Mouse (Mus musculus): ENCODE results near the gene Ttc7b.

Gene Ttc7b

DNA sequence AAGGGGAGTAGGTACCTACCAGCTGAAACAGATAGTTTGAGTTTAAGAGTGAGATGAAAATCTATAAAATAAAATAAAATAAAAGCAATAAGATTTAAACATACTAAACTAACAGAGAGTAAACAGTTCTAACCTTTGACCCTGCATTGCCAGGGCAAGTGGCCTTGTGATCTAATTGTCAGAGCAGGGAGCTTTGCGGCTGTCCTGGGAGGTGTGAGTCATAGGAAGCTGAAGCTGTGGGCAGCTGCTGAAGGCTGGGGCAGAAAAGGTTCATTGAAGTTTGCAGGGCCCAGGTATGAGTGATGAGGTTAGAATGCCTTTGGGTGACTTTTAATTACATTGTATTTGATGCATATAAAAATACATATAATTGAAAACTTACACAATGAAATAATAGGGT lies 5.3 kb upstream of the Ttc7b start:
- DNase-seq (ENCODE audit: low spot score in 2 of 2) = no peak

DNA sequence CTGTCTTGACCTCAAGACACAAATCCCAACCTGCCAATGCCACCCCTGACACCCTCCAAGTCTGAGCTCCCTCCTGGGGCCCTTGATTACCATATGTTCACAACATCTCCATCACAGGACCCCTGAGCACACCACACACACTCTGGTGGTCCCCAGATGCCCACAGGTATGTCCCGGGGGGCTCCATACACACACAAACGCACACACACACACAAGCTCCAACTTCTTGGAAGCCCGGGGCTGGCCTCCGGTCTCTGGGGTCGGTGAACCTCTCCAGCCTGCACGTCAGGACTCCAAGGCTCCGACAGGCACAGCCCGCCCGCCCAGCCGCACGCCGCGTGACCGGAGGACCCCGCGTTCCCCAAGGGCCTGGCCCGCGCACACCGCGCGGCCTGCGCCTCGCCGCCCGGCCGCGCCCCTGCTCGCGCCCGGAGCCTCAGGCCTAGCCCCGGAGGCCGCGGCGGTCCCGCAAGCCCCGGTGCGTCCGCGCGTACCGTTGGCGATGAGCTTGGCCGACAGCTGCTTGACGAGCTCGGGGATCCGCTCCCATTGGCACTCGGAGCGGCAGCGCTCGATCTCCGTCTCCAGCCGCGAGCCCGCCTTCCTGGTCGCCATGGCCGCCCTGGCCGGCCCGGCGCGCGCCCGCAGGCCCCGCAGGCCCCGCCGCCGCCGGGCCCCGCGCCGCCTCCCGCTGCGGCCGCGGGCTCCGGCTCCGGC lies 391 bp downstream of the Ttc7b start:
- peak; percentile 45 to 55 for DNase-seq (ENCODE audit: low spot score in 2 of 2)

- DNase-seq (ENCODE audit: low spot score in 2 of 2) = no peak
Observed at GRCm38 (mm10) chr12:100519684-100520076, 946 bp downstream of the Ttc7b start.

DNA sequence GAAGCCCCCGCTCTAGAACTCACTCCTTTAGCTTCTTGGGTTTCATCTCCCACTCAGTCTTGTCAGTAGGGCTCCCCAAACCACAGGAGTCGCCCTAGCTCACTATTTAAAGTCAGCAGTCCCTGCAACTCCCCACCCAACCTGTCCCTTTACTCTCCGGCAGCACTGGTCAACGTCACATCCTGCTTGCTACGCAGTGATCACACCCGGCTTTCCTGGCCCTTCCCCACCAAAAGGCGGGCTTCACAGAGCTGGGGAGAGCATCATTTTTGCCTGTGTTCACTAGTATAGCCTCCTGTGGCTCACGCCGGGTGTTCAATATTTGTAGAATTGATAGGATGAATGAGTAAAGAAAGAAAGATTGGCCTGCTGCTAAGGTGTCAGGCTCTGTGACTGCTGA lies 3.3 kb downstream of the Ttc7b start:
- DNase-seq (ENCODE audit: low spot score in 2 of 2) = no peak

DNA sequence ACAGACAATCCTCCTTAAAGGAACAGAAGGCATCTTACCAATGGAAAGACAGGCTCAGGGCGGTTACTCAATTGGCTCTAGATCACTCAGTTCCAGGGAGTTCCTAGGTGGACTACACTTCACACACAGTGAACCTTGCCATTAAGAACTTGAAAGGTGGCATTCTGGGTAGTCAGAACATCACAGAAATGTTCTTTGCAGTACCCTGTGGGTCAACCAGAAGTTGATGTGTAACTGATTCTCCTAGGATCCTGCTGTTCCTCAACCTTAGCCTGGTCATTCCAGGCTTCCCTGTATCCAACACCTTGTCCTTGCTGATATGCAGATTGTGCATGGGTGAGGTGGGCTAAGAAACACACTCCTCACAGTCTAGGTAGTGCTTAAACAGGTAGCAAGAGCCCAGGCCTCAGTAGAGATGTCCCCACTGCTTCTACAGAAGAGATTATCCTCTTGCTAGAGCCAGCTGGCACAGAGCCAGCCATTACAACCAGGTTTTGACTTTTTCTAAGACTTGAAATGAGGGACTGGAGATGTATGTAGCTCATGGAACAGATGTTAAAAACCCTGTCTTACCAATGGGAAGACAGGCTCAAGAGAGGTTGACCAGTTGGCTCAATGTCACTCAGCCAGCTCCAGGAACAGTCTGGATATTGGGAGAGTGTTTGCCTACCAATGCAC lies 4.3 kb downstream of the Ttc7b start:
- no peak for DNase-seq (ENCODE audit: low spot score in 2 of 2)

DNA sequence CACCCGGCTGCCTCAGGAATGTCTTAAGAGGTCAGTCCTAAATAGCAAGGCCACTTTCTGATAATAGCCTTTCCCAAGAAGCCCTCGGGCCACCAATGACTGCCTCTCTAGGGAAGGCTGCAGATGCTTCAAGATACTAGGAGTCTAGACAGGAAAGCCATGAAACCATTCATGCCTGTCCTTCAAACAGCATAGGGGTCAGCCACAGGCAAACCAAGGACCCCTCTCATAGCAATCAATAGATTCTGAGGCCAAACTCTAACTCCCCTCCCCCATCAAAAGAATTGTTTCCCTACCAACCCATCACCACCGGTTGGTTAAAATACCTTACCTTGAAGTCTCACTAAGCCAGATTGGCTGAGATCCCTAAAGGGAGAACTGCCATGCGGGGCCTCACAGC lies 5.1 kb downstream of the Ttc7b start:
- no peak for DNase-seq (ENCODE audit: low spot score in 2 of 2)

DNA sequence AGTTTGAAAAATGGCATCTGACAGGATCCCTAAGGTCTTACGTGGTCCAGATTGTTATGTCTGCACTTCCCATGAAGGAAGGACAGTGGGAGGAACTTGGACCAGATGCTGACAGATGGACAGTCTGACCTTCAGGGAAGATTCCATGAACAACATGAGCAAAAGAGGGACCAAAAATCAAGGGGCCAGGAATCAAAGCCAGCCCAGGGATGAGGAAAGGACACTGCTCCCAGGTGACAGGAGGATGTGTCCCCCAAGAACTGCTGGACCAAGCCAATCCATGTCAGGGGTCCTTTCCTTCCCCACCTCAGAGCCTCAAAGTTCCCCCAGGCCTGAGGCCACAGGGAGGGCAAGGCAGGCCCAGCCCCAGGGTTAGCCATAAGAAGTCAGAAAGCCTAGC lies 6.0 kb downstream of the Ttc7b start:
- DNase-seq (ENCODE audit: low spot score in 2 of 2) = no peak

- DNase-seq (ENCODE audit: low spot score in 2 of 2) = no peak
Observed at GRCm38 (mm10) chr12:100513131-100513530, 7.5 kb downstream of the Ttc7b start.

- no peak for DNase-seq (ENCODE audit: low spot score in 2 of 2)
Observed at GRCm38 (mm10) chr12:100512641-100513040, 8.0 kb downstream of the Ttc7b start.

DNA sequence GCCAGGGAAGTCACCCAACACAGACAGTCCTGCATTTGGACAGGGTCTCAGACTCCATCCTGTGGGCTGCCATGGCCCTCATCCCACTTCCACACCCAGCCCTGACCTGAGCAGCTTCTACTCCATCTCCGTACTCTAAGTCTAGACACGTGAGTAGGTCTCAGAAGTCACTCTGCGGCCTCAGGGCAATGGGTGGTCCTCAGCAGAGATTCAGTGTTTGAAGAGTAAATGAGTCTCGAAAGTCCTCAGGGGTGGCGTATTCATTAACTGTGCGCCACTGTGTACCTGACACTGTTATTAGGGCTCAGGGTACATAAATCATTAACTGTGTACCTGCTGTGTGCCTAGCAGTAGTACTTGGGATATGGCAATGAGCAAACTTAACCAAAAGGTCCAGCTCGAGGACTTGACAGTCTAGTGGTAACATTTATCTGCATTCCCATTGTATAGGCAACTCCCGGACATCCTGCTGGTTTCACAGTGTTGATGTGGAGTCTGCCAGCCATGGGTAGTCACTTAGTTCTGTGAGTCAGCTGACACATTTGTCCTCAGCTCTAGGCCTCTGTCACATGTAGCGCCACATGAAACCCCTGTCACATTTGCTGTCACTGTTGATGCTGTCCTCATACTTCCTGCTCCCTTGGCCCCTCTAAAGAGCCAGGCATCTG lies 10.9 kb downstream of the Ttc7b start:
- no peak for DNase-seq (ENCODE audit: low spot score in 2 of 2)

DNA sequence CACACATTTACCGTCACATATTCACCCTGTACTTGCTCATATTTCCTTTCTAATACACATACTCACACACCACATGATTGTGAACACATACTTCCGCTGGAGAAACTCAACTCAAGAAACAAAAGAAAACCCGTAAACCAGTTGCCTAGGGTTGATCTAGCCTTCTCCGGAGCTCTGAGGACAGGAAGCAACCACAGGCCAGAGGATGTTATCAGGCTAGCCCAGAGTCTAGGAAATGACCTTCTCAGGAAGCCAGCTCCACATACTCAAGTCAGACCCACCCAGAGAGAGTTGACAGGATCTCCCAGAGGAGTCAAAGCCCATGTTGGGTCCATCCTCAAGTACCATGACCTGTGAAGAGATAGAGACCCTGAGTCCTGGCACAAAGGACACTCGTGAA lies 12.0 kb downstream of the Ttc7b start:
- DNase-seq (ENCODE audit: low spot score in 2 of 2) = no peak

GRCm38 (mm10) chr12:100505484-100505883 lies 15.1 kb downstream of the Ttc7b start:
- no peak for DNase-seq (ENCODE audit: low spot score in 2 of 2)

- DNase-seq (ENCODE audit: low spot score in 2 of 2) = no peak
Observed at GRCm38 (mm10) chr12:100504585-100504984, 16.0 kb downstream of the Ttc7b start.

GRCm38 (mm10) chr12:100503659-100504058 lies 17.0 kb downstream of the Ttc7b start:
- no peak for DNase-seq (ENCODE audit: low spot score in 2 of 2)

GRCm38 (mm10) chr12:100502544-100502943 lies 18.1 kb downstream of the Ttc7b start:
- DNase-seq (ENCODE audit: low spot score in 2 of 2) = no peak

DNA sequence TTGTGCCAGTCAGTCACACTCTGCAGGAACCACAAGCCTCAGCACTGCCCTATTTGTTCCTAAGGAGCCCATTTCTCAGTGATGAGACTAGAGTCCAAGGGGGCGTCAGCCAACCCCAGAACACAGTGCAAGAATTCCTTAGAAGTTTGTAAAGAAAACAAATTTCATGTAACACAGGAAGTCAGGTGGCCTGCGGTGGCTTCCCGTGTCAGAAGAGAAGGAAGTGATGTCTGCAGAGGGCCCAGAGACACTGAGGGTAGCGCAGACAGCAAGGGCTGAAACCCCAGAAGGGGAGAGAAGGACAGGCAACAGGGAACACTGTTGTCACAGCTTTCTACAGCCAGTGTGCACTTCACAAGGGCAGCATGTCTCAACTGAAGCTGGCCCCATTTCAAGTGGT lies 19.4 kb downstream of the Ttc7b start:
- DNase-seq (ENCODE audit: low spot score in 2 of 2) = peak in 1 of 2 experiments; percentile 44

- DNase-seq (ENCODE audit: low spot score in 2 of 2) = no peak
Observed at GRCm38 (mm10) chr12:100499469-100499868, 21.2 kb downstream of the Ttc7b start.

GRCm38 (mm10) chr12:100498006-100498405 lies 22.6 kb downstream of the Ttc7b start:
- no peak for DNase-seq (ENCODE audit: low spot score in 2 of 2)

DNA sequence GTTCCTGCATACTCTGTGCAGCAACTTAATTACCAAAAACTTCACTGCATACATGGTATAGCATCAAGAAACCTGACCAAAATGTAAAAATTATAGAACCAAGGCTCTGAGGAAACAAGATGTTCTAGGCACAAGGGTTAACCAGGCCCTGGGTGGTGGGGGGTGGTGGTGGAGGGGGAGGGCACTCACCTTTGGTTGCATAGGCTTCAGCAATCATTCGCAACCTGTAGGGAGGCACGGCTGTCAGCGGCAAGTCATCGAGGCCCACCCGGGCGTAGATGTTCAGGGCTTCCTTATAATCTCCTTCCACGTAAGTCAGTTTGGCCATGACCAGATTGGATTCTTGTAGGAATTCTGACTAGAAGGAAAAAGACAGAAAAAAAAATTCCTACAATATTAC lies 25.5 kb downstream of the Ttc7b start:
- no peak for DNase-seq (ENCODE audit: low spot score in 2 of 2)

- DNase-seq (ENCODE audit: low spot score in 2 of 2) = no peak
Observed at GRCm38 (mm10) chr12:100493211-100493610, 27.4 kb downstream of the Ttc7b start.

GRCm38 (mm10) chr12:100492676-100493075 lies 27.9 kb downstream of the Ttc7b start:
- no peak for DNase-seq (ENCODE audit: low spot score in 2 of 2)

DNA sequence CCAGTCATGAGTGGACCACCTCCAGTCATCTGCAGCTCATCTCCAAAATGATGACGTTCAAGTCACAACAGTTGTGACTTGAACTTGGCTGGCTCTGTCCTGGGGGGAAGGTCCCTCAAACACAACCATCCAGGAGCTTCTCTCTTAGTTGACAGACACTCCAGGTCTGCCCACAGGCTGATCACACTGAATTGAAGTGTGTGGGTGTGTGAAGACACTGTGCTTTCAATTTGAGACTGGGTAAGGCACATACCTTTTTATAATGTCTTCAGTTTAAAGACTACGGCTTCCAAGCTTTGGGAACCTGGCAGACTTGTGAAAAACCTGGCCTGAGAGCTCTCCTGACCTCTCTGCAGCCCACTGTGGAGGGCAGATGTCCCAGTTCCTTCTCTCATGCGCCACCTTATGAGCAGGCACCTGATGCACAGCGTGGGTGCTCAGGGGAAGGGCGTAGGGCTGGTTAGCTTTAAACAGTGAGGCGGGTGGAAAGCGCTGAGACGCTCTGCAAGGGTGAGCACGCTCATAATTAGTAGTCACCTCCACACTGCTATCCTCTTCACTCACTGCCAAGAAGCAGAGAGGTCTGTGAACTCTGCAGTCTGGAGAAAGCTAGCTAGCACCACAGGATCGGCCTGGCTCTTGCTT lies 28.5 kb downstream of the Ttc7b start:
- DNase-seq (ENCODE audit: low spot score in 2 of 2) = no peak

DNA sequence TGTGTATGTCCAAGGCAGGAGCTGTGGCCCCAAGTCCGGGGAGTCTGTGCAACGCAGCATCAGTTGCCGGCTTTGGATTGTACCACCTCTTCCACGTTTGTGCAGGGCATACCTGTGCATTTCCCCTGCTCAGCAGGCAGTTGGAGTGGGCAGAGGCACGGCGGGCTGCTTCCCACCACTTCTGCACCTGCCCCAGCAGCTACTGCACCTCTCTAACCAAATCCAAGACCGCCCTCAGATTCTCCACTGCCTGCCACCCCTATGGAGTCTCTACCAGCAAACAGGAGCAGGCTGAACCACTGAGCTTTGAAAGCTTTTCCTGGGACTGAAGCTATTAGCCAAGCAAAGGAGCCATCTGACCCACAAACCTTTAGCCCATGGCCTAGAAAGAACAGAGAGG lies 30.8 kb downstream of the Ttc7b start:
- no peak for DNase-seq (ENCODE audit: low spot score in 2 of 2)

Data from spleen, postnatal 10 days (tissue).